Mouse (Mus musculus) hindlimb bud, embryonic 11.5 days (tissue): ENCODE measurements around the gene Eif2ak1.

Experiments used
- DNase-seq: peaks from one replicate; pipeline ENCODE4 v3.0.0-alpha.2; 2012; ENCODE audit warnings: low read depth, low spot score; ENCODE audit errors: extremely low spot score

Gene Eif2ak1

DNA sequence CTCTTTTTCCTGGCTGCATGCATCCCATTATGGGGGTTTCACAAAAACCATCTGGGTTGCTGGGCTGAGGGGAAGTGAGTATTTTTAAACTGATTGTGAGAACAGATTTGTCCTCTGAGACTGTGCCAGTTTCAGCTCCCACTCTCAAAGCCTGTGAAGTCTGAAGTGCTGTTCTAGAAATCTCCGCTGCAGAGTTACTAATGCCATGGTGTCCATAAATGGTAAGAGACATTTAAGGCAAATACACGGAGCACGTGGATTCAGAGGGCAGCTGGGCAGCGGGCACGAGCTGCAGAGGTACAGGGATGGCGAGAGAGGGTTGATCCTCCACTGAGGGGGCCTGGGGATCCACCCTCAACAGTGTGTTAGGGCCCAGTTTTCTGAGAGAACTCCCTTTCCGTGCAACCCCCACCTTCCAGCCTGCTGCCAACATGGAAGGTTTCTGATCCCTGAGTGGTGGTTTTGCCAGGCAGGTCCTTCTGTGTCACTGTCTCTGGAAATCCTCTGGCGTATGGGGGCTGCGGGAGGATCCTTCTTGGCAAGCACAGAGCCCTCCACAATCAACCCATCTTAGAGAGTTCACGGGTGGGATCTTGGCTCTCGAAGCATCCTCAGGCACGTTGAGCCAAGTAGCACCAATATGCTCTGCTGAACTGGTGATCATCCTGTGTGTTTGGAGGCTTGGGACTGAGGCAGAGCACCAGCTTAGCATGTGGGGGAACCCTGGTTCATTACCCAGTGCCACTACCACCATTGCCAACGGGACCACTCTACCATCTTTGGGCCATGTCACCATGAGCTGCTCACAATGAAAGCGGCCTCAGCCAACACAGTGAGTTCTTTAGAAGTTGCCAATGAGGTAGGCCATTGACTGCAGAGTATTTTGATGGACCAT, 125.9 kb downstream of the Eif2ak1 start:
- DNase-seq, result no peak

DNA sequence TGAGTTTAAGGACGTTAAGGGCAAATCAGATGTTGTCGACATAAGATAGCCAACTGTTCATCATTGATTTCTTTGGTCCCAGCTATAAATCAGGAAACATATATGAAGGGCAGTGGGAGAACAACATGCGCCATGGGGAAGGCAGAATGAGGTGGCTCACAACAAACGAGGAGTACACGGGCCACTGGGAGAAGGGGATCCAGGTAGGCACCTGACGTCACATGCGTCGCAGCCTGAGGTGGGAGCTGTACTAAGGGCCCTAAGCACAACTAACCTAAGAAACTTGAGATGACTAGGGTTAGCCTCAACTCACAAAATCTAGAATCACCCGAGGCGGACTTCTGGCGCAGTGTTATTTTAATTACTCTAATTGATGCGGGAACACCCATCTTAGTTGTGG, 130.8 kb downstream of the Eif2ak1 start:
- DNase-seq, result no peak

DNA sequence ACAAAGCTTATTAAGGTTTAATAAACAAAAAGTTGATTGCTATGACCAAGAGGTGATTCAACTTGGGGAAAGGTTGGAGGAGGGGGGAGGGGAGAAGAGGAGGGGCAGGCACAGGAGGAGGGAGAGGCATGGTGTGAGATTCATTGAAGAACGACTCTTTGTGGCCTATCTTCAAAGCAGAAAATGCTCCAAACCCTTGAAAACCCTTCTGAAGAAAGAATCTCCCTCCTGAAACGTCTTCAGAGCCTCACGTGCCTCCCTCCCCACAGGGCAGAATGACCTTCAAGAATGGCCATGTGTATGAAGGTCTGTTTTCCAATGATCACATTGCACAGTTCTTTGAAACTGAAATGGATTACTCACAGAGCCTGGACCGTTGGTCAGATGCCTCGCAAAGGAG, 132.4 kb downstream of the Eif2ak1 start:
- DNase-seq, result no peak
